Mouse (Mus musculus) urinary bladder, postnatal 36 days (tissue): ENCODE measurements around the gene Pola2.

Experiments used
- DNase-seq, 2 experiments: peaks; one replicate each; pipeline ENCODE4 v3.0.0; 2022; ENCODE audit warnings: low spot score in 2 of 2, mixed read lengths in 1 of 2

The Pola2 gene

DNA sequence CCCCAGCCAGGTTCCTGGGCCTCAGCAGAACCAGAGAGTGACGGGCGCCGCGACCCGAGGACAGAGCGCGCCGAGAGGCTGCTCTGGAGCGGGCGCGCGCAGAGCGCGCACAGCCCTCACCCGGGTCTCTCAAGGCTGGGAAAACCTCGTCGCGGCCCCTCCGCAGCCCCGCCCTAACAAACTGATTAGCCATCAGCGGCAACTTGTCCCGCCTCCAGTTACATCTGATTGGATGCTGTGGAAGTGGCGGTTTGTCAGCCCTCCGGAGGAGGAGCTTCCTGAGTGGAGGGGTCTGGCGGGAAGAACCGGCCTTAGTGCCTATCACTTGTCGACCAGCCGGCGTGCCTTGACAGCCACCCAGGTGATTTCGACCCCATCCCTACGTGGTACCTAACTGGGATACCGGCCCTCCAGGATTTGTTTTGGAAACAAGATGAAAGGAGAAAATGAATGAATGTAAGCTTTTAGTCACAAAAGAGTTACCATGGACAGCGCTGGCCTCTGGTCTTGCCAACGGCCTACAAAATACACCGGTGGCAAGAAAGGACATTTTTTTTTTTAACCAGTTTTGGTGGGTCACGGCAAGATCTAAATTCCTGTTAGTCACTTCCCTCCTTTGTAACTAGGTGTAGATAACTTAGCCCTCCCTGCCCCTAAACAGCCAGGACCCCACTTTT, 69.9 kb downstream of the Pola2 start, which contains the start of gene Tigd3:
Tigd3 (minus strand) TSS at position 148 of the 677 bp plus-strand sequence.
- DNase-seq, result peak; percentile 81 to 89

DNA sequence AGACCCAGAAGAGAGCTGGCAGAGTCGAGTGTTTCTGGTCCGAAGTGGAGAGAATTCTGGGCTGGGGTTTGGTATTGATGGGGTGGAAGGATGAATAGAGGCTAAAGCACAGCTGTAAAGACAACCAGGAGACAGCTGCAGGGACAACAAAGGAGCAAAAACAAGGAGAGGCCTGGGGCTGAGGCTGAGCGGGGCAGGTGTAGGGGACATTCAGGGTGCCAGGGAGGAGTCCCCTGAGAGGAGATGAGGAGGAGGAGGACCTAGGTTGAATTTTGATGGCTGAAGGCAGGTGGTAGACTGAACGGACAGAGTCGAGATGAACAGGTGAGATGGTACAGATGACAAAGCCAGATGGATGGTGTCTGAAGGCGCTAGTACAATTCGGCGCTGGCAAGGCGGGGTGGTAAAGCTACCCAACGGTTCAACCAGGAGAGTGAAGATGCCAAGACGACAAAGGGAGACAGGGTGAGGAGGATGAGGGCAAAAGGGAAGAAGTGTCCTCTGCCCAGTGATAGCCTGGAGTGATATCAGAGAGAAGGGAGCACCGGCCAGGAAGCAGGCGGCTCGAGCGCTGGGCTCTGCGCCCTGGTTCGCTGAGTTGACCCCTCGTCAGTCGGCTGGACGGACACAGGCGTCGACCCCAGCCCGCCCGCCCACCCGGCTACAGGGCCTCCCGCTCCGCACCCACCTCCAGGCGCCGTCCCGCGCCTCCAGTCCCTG, 70.6 kb downstream of the Pola2 start:
- DNase-seq, result no peak

DNA sequence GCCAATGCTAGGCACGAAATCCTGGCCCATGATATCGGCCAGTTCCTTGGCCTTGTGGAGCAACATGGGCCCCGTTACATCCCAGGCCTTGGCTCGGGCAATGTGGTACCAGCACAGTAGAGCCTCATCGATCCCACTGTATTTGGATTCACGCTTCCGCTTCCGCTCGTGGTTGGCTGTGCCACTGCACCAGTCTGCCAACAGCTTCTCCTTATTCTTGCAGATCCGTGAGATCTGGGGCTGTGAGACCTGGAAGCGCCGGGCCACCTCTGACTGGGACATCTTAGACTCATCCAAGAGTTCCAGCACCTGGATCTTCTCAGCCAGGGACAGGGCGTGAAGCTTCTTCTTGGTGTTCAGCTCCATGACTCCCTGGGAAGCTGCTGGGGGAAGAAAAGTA, 71.3 kb downstream of the Pola2 start:
- no peak for DNase-seq

DNA sequence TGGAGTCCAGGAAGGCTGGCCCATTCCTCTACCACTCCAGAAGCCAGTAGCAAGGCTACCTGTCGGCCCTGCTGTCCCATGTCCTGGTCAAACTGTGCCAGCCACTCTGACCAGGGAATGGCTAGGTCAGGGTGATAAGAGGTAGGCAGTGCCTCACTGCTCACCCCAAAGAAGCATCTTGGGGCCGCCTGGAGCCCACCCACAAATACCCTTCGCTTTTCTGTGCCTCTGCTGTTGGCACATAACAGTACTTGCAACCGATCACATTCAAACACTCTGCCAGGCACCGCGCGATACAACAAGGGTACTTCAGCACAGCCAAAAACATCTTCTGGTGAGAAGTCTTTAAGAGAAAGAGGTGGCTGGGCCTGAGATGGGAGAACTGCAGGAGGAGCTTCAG, 71.7 kb downstream of the Pola2 start:
- no peak for DNase-seq

DNA sequence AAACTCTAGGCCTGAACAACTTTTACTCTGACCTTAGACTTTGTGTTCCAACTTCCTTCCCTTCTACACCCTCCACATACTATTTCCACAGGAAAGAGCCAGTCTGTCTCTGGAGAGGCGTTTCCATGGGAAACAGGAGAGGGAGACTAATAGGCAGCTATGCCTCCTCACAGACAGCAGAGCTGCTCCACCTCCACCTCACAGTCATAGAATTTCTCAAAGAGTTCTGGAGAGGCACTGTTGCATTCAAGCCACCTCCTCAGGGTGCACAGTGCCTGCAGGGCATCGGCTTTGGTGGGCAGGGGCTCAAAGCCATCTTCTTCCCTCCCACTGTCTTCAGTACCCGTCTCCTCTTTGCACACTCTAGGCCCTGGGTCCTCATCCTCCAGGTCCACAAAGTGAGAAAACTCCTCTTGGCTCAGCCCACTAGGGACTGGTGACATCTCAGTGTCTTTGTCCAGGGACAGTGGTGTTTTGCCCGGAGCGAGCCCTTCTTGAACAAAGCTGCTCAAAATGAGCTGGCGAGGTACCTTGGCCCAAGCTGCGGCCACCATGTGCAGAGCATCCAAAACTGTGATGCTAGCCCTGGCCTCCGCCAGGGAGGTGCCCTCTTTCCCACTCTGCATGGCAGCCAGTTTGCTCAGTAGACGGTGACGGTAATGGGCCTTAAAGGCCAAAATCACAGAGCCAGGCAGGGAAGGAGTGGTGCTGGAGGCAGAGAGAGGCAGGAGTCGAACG, 72.3 kb downstream of the Pola2 start:
- DNase-seq, result no peak
